Mouse (Mus musculus) liver, postnatal 0 days (tissue): ENCODE measurements around the gene Hspa1a. TPM values are rescaled to one million over a fixed set of nuclear protein-coding genes. Genes with fewer than 3 reads are reported as not detected.

Experiments used
- ATAC-seq: fragments of 200-750 bp; cut with Nextera tagmentation; 2 replicates; pipeline ENCODE4 v1.8.0; 2017; ENCODE audit warnings: mild to moderate bottlenecking, moderate library complexity
- DNase-seq: peaks from one replicate; pipeline ENCODE4 v3.0.0-alpha.2; 2016
- H3K27ac ChIP-seq: fragments of 300-500 bp; sonication (generic); 2 replicates; pipeline ENCODE4 v1.5.1; 2014; ENCODE audit warnings: antibody characterized with exemption, moderate library complexity, mild to moderate bottlenecking, low read depth
- H3K27me3 ChIP-seq: fragments of 300-500 bp; sonication (generic); 2 replicates; pipeline ENCODE4 v1.6.1; 2014; ENCODE audit warnings: low read length, control low read depth, mixed read lengths; ENCODE audit not compliant: insufficient read depth
- H3K36me3 ChIP-seq: fragments of 300-500 bp; sonication (generic); replicated peaks from 2 replicates; pipeline ENCODE4 v1.6.1; 2014; ENCODE audit warnings: mild to moderate bottlenecking, control low read depth, low read length, moderate library complexity, mixed read lengths; ENCODE audit not compliant: insufficient read depth
- H3K4me1 ChIP-seq: fragments of 300-500 bp; sonication (generic); 2 replicates; pipeline ENCODE4 v1.6.1; 2014; ENCODE audit warnings: antibody characterized with exemption, mild to moderate bottlenecking, control low read depth; ENCODE audit not compliant: insufficient read depth
- H3K4me2 ChIP-seq: fragments of 300-500 bp; sonication (generic); 2 replicates; pipeline ENCODE4 v1.6.1; 2014; ENCODE audit warnings: low read depth, mild to moderate bottlenecking, low read length, moderate library complexity, mixed read lengths
- H3K4me3 ChIP-seq: fragments of 300-500 bp; sonication (generic); 2 replicates; pipeline ENCODE4 v1.5.1; 2014; ENCODE audit warnings: low read depth, low read length
- H3K9ac ChIP-seq: fragments of 300-500 bp; sonication (generic); replicated peaks from 2 replicates; pipeline ENCODE4 v1.6.1; 2014; ENCODE audit warnings: mild to moderate bottlenecking, moderate library complexity
- H3K9me3 ChIP-seq: fragments of 300-500 bp; sonication (generic); 2 replicates; pipeline ENCODE4 v1.6.1; 2016; ENCODE audit warnings: mild to moderate bottlenecking, control low read depth, low read length, mixed read lengths
- CTCF ChIP-seq: sonication (generic); IDR thresholded peaks from 2 replicates; pipeline ENCODE4 v1.5.1; 2016; ENCODE audit warnings: antibody characterized with exemption, low read depth
- EP300 ChIP-seq: IDR thresholded peaks from 2 replicates; pipeline ENCODE4 v1.6.1; 2016; ENCODE audit warnings: antibody characterized with exemption, low read depth, mild to moderate bottlenecking
- WGBS: fragments of 180-500 bp; shearing (Covaris S2); extraction: QIAGEN DNeasy Blood & Tissue Kit; methylation state at CpG from one replicate; pipeline ENCODE4 v1.1.7; 2014; ENCODE audit not compliant: insufficient replicate concordance; 5-methylcytosine and 5-hydroxymethylcytosine counted together
- polyA plus RNA-seq: library from polyadenylated mRNA; unstranded; fragments of >200 nt; fragmentation: Nextera tagmentation; extraction: Ambion mirVana; gene quantifications from 2 replicates; pipeline ENCODE4 v1.2.1, GENCODE M21; 2015

Hspa1a gene
- polyA plus RNA-seq, 1 experiment from 2014 or later = 0.59 TPM

GRCm38 (mm10) chr17:34982328-34982727 lies 10.4 kb upstream of the Hspa1a start:
- Histone ChIP-seq H3K4me2 (peak overlapping the region; percentile 81), H3K27me3 (no peaks in the 10 kb centered on the region), H3K4me1 (peaks cover 15% of the 10 kb centered on the region), H3K27ac (peak overlapping the region; percentile 91), H3K9ac (peak overlapping the region; percentile 80), H3K36me3 (peaks cover 14% of the 10 kb centered on the region), H3K9me3 (no peaks in the 10 kb centered on the region), H3K4me3 (peak overlapping the region; percentile 71)
- DNase-seq (no peak), ATAC-seq (peak; percentile 16)
- TF ChIP-seq CTCF (no peak), EP300 (no peak)
- WGBS = under 1% methylated on average over 15 of the region's 15 CpGs

GRCm38 (mm10) chr17:34981690-34982180 lies 9.8 kb upstream of the Hspa1a start, which contains the start of gene Lsm2:
Gene Lsm2 (plus strand): TSS chr17:34981862.
- H3K4me2 ChIP-seq = peak within 1 kb of the TSS; percentile 81
- H3K27me3 ChIP-seq = no peaks in the 10 kb centered on the region
- DNase-seq = peak; percentile 92
- H3K36me3 ChIP-seq = peaks cover 14% of the 10 kb centered on the region
- WGBS = under 1% methylated on average over 52 of the region's 58 CpGs
- peaks cover 15% of the 10 kb centered on the region for H3K4me1 ChIP-seq
- peak within 1 kb of the TSS; percentile 71 for H3K4me3 ChIP-seq
- no peaks in the 10 kb centered on the region for H3K9me3 ChIP-seq
- ATAC-seq = peak; percentile 92
- TF ChIP-seq CTCF (peak; percentile 20; the same call in 1 of the 2 replicates), EP300 (no peak)
- peak within 1 kb of the TSS; percentile 80 for H3K9ac ChIP-seq
- H3K27ac ChIP-seq = peak within 1 kb of the TSS; percentile 91

GRCm38 (mm10) chr17:34980655-34981054 lies 8.7 kb upstream of the Hspa1a start:
- H3K36me3 ChIP-seq = peaks cover 3% of the 10 kb centered on the region
- H3K4me3 ChIP-seq = peak overlapping the region; percentile 71
- H3K4me2 ChIP-seq = peak overlapping the region; percentile 81
- TF ChIP-seq CTCF (peak; percentile 82), EP300 (no peak)
- H3K27ac ChIP-seq = peak overlapping the region; percentile 91
- no peaks in the 10 kb centered on the region for H3K9me3 ChIP-seq
- H3K27me3 ChIP-seq = no peaks in the 10 kb centered on the region
- DNase-seq (no peak), ATAC-seq (no peak)
- peak overlapping the region; percentile 80 for H3K9ac ChIP-seq
- WGBS = 14% methylated on average over 2 of the region's 2 CpGs
- H3K4me1 ChIP-seq = peaks cover 15% of the 10 kb centered on the region

- Histone ChIP-seq H3K9ac (no peak overlapping the region), H3K9me3 (no peaks in the 10 kb centered on the region), H3K4me2 (0 out of 2 replicates have a peak overlapping the region, but pooled peaks have one; percentile 81), H3K4me1 (peaks cover 15% of the 10 kb centered on the region), H3K27me3 (no peaks in the 10 kb centered on the region), H3K4me3 (no peak overlapping the region), H3K27ac (peak overlapping the region; percentile 71), H3K36me3 (no peaks in the 10 kb centered on the region)
- peak; percentile 61 for TF ChIP-seq EP300
- no peak for TF ChIP-seq CTCF
- peak; percentile 40 for ATAC-seq
- 61% methylated on average over 4 of the region's 4 CpGs for WGBS
- DNase-seq = no peak
Measured at GRCm38 (mm10) chr17:34979631-34980030, 7.7 kb upstream of the Hspa1a start.

GRCm38 (mm10) chr17:34978239-34978638 lies 6.3 kb upstream of the Hspa1a start:
- H3K9me3 ChIP-seq = no peaks in the 10 kb centered on the region
- H3K4me2 ChIP-seq = no peak overlapping the region
- no peak overlapping the region for H3K27ac ChIP-seq
- peaks cover 15% of the 10 kb centered on the region for H3K4me1 ChIP-seq
- ATAC-seq (no peak), DNase-seq (no peak)
- H3K9ac ChIP-seq = no peak overlapping the region
- TF ChIP-seq EP300 = no peak
- no peak for TF ChIP-seq CTCF
- WGBS = 89% methylated on average over 27 of the region's 27 CpGs
- H3K36me3 ChIP-seq = no peaks in the 10 kb centered on the region
- H3K27me3 ChIP-seq = no peaks in the 10 kb centered on the region
- no peak overlapping the region for H3K4me3 ChIP-seq

GRCm38 (mm10) chr17:34977000-34977399 lies 5.0 kb upstream of the Hspa1a start:
- H3K36me3 ChIP-seq = no peaks in the 10 kb centered on the region
- peaks cover 19% of the 10 kb centered on the region for H3K4me1 ChIP-seq
- H3K9ac ChIP-seq = no peak overlapping the region
- H3K27ac ChIP-seq = no peak overlapping the region
- 92% methylated on average over 20 of the region's 20 CpGs for WGBS
- DNase-seq = no peak
- no peaks in the 10 kb centered on the region for H3K9me3 ChIP-seq
- H3K4me2 ChIP-seq = no peak overlapping the region
- H3K27me3 ChIP-seq = peaks cover 5% of the 10 kb centered on the region; the same call in 1 of the 2 replicates
- TF ChIP-seq CTCF = no peak
- no peak for TF ChIP-seq EP300
- H3K4me3 ChIP-seq = no peak overlapping the region
- no peak for ATAC-seq
